Mouse (Mus musculus) erythroid progenitor cell, adult 5-6 weeks (primary cell): ENCODE data around the gene Lrmda. TPM values are rescaled to one million over a fixed set of nuclear protein-coding genes. Genes with fewer than 3 reads are reported as not detected.

Source experiments
- ATAC-seq: replicated peaks from 2 replicates; pipeline ENCODE4 v1.8.0; 2016; ENCODE audit warnings: moderate number of reproducible peaks, mild to moderate bottlenecking, moderate TSS enrichment, inconsistent platforms; ENCODE audit not compliant: poor library complexity, low FRiP score, severe bottlenecking
- total RNA-seq, 2 experiments: library from RNA; stranded (forward) in 1 of 2; stranded (reverse) in 1 of 2; fragments of 150-400 nt in 1 of 2; fragments of 186-747, 209-891 nt in 1 of 2; gene quantifications; 2 replicates each; pipeline versions ENCODE4 v1.2.3 to v1.2.4; 2015 to 2017; ENCODE audit warnings: low replicate concordance in 2 of 2

Lrmda gene
- total RNA-seq, 2 experiments from 2014 or later: 12.2 TPM; not detected in 1

DNA sequence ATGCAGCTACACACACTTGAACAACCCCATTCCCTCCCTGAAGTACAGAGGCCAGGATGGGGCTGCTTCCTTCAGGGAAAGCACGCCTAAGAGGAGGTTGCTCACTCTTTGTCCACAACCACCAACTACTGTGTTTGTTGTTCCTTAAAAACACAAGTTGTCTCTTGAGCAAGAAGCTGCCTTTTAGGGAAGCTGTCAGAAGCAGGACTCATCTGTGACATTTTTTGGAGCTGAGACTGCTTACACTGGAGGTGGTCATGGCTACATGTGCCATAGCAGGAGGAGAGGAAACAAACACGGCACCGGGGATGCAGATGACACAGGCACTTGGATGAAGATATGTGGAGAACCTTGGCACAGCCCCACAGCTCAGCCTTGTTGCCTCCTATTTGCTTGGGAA is 65.9 kb downstream of the Lrmda start:
- ATAC-seq: no peak

DNA sequence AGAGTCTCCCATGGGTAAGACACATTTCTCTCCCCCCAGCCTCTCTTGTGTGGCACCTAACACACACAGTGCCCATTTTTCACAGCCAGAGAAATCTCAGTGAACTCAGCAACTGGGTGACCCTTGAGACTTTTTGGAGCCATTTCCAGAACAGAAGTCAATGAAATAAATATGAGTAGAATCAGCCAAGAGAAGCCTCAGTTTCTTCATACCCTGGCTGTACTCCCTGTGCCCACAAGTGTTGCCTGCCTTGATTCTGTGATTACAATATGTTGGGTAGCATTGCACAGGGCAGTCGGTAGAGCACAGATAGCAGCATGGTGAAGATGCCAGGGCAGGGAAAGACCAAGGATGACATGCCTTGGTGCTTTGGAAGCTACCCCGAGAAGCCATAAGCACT is 69.1 kb downstream of the Lrmda start:
- ATAC-seq: no peak

- no peak for ATAC-seq
Measured at GRCm38 (mm10) chr14:22089331-22089730, 69.8 kb downstream of the Lrmda start.

- ATAC-seq: no peak
Measured at GRCm38 (mm10) chr14:22089866-22090470, 70.5 kb downstream of the Lrmda start.

- no peak for ATAC-seq
Measured at GRCm38 (mm10) chr14:22090778-22091211, 71.3 kb downstream of the Lrmda start.

DNA sequence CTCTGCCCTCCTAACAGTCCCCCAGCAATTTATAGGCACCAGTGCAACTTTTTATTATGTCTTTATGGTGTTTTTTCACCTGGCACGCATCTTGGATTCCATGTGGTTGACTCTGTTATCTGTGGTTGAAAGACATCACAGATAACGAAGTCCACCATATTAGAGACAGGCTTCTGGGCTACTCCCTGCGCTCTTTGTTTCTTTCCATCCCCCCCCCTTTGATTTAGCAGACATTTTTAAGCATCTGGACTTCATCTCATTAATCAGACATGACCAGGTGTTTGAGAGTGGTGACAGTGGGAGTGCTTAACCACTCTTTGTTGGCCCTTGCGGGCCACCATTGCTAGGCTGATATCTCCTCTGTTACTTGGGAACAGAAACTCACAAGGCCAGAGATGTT is 71.8 kb downstream of the Lrmda start:
- no peak for ATAC-seq

GRCm38 (mm10) chr14:22093124-22093523 is 73.6 kb downstream of the Lrmda start:
- ATAC-seq: no peak

DNA sequence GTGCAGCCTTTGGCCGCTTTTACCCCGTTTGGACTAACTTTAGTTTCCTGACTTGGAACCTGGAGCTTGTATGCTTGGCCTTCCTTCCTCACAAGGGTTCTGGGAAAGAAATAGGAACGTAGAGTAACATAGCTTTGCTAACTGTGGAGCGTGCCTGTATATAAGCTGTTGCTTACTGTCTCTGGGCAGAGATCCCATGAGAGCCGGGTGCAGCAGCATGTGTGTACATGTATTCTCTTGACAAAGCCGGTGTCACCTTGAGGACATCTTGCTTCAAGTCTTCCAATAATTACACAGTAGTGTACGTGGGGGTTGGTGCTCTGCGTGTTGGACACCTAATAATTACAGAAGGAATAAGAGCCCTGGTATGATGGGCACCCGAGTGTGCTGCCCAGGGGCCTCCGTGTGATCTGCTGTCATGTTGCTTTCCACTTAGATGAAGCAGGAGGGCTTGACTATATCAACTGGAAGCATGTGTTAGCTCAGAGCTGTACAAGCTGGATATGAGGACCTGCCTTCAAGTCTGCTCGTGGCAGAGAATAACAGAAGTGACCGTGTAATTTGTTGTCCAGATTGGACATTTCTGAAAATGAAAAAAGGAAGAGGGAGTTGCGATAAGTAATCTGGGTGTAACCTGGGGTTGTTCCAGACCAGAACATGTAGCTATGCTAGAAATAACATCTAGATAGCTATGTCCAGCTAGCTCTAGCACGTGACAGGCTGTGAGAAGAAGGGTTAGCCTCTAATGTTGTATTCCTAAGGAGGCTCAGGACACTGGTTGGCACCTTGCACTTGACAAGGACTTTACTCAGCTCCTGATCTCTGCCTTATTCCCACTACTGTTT is 82.7 kb downstream of the Lrmda start:
- no peak for ATAC-seq

DNA sequence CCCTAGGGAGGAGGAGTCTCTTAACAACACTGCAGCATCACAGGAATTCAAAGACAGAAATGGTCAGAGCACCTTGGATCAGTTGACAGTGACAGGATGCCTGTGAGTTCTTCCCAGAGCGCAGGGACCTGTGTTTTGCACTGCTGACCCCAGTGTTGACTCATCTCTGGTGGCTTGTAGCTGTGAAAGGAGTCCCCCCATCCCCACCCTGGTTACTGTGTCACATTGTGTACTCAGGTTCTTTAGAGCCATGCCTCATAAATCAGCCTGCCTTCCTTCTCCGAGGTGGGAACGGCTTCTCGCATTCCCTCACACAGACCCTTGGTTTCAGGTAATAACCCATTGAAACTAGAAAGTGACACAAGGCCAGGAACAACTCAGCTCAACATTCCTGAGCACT is 86.3 kb downstream of the Lrmda start:
- ATAC-seq: no peak

- ATAC-seq: no peak
Measured at GRCm38 (mm10) chr14:22106777-22107176, 87.3 kb downstream of the Lrmda start.

GRCm38 (mm10) chr14:22109423-22109822 is 89.9 kb downstream of the Lrmda start:
- ATAC-seq: no peak

DNA sequence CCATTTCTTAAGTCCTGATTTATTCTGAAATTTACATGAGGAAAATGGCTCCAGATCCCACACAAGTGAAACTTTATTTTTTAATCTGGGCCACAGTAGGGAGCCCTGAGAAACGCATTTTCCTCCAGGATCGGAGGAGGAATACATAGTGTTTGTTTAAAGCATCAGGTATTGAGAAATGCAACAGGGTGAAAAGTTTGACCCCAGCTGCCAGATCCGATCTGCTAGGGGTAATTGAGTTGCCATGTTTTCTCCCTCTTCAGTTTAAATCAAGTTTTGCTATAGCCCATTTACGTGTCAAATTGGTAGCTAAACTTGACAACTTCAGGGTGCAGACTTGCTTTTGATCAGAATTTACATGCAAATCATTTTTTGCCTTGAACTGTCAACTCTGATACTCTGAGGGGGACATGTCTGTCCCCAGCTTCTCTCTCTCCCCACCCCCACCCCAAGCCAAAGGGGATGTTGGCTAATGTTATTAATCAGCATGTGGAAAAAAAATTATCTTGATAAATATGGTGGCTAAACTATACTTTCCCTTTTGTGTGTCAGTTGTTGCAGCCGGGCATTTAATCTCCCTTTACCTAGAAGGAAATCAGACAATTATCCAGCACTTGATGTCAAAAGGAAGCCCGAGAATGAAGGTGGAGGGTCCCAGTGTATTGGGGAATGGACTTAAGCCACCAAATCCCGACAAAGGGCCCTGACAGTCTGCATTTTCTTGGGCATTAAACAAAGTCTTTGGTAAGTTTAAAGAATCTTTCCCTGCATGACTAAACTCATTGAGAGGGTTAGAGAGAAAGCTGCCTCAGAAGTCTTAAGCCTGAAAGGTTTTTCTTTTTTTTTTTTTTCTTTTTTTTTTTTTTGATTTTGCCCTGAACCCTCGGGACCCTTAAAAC is 94.2 kb downstream of the Lrmda start:
- ATAC-seq: no peak

- no peak for ATAC-seq
Measured at GRCm38 (mm10) chr14:22114651-22115351, 95.3 kb downstream of the Lrmda start.

GRCm38 (mm10) chr14:22118096-22118495 is 98.6 kb downstream of the Lrmda start:
- ATAC-seq: no peak

- ATAC-seq: no peak
Measured at GRCm38 (mm10) chr14:22118512-22118911, 99.0 kb downstream of the Lrmda start.

DNA sequence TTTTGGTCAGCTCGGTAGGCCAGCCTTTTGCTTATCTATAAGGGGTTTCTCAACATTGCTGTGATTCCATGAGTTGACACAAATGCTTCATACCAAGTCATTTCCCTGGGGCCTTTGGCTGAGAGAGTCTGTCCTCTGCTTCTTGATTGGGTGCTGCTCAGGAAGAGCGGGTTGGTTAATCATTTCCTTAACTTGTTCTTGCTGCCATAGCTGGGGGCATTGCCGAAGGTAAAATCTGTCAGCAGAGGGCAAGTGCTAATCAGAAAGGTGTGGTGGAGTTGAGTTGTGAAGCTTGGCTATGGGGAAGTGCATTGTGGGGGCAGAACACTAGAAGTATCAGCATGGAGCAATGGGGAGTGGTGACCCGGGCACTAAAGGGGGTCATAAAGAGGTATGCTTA is 106.8 kb downstream of the Lrmda start:
- ATAC-seq: no peak

- ATAC-seq: no peak
Measured at GRCm38 (mm10) chr14:22126859-22127258, 107.3 kb downstream of the Lrmda start.

GRCm38 (mm10) chr14:22130950-22131585 is 111.6 kb downstream of the Lrmda start:
- no peak for ATAC-seq

- no peak for ATAC-seq
Measured at GRCm38 (mm10) chr14:22139281-22139680, 119.8 kb downstream of the Lrmda start.
